Comparison of ENCODE assay signal across 20 mouse cellular contexts in the genomic region with DNA sequence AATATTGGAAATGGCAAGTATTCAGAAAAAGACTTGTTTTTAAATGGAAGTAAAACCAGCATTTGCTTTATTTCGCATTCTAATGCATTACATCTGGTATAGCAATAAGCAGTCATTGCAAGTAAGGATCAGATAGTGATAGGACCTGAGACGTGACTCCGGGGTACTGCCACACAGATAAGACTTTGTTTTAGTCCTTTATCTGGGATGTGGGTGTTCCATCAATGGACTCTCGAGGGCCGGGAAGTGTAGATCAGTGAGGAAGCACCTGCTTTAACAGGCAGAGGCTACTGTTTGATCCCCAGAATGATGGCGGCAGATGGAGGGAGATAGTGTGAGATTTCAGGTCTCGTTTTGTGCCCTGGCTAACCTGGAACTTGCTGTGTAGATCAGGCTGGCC.
DNase-seq lines count a peak whose midpoint lies in the region; ATAC-seq and TF ChIP-seq lines count a peak whose summit lies in the region.
"Had no signal": no experiment of that assay in that cellular context is flagged by ENCODE, and none has a peak within 500 bp of the region (broad histone marks: within the 10 kb centered on the region; RNA-seq: fewer than 3 reads in every experiment).

No protein-coding gene starts in this region.

- WGBS in liver, embryonic 14.5 days (ENCODE audit: insufficient replicate concordance) = 27% methylated on average over 7 of the region's 7 CpGs
- WGBS in intestine, postnatal 0 days = 87% methylated on average over 7 of the region's 7 CpGs
- WGBS in forebrain, embryonic 15.5 days = 97% methylated on average over 7 of the region's 7 CpGs

- no peak for TF ChIP-seq CTCF in G1E (IDR thresholded peaks at IDR 0.05; ENCODE audit: low read depth, low read length)
- TF ChIP-seq CTCF in liver, embryonic 14.5 days (IDR thresholded peaks at IDR 0.05; ENCODE audit: low read depth) = no peak
- TF ChIP-seq CTCF in intestine, postnatal 0 days (IDR thresholded peaks at IDR 0.05; ENCODE audit: low read depth) = no peak

- no peak overlapping the region; the same call in 1 of the 2 replicates for H3K4me3 ChIP-seq in G1E (ENCODE audit: low read depth, low read length)
- no peak overlapping the region for H3K4me3 ChIP-seq in liver, embryonic 14.5 days (ENCODE audit: insufficient read depth in 1 of 2, low read depth in 2 of 2, low read length in 2 of 2)
- no peak overlapping the region for H3K4me3 ChIP-seq in intestine, postnatal 0 days (ENCODE audit: low read depth, low read length)
- H3K4me3 ChIP-seq in forebrain, embryonic 15.5 days = no peak overlapping the region
- H3K4me3 ChIP-seq: embryonic facial prominence, embryonic 15.5 days; erythroblast, embryonic 14.5 days; forebrain, embryonic 10.5 days; heart, embryonic 13.5 days; hindbrain, embryonic 15.5 days had no signal

- H3K4me2 ChIP-seq in liver, embryonic 14.5 days (ENCODE audit: low read depth) = no peak overlapping the region
- no peak overlapping the region for H3K4me2 ChIP-seq in intestine, postnatal 0 days (replicated peaks; ENCODE audit: low read depth)
- H3K4me2 ChIP-seq in forebrain, embryonic 15.5 days (replicated peaks) = no peak overlapping the region
- H3K4me2 ChIP-seq: embryonic facial prominence, embryonic 15.5 days; heart, embryonic 13.5 days; hindbrain, embryonic 15.5 days had no signal

- H3K9ac ChIP-seq in liver, embryonic 14.5 days (replicated peaks) = no peak overlapping the region
- H3K9ac ChIP-seq in intestine, postnatal 0 days (ENCODE audit: low read depth, low read length) = no peak overlapping the region
- no peak overlapping the region for H3K9ac ChIP-seq in forebrain, embryonic 15.5 days (replicated peaks)
- H3K9ac ChIP-seq: embryonic facial prominence, embryonic 15.5 days; heart, embryonic 13.5 days; hindbrain, embryonic 15.5 days had no signal

- peaks cover 43% of the 10 kb centered on the region for H3K4me1 ChIP-seq in G1E (ENCODE audit: insufficient read depth, low read depth, low read length)
- H3K4me1 ChIP-seq in liver, embryonic 14.5 days (replicated peaks; ENCODE audit: control insufficient read depth in 2 of 2, insufficient read depth in 2 of 2, low read length in 1 of 2) = peaks cover 3 to 4% of the 10 kb centered on the region in 2 experiments; a peak in 3 of 4 replicates
- no peaks in the 10 kb centered on the region for H3K4me1 ChIP-seq in intestine, postnatal 0 days (replicated peaks; ENCODE audit: control insufficient read depth, insufficient read depth, low read length)
- H3K4me1 ChIP-seq in forebrain, embryonic 15.5 days = no peaks in the 10 kb centered on the region
- H3K4me1 ChIP-seq: embryonic facial prominence, embryonic 15.5 days; heart, embryonic 13.5 days had no signal

- no peaks in the 10 kb centered on the region for H3K27me3 ChIP-seq in G1E (ENCODE audit: insufficient read depth, low read length)
- H3K27me3 ChIP-seq in liver, embryonic 14.5 days (ENCODE audit: control insufficient read depth, insufficient read depth, low read length) = no peaks in the 10 kb centered on the region
- H3K27me3 ChIP-seq in intestine, postnatal 0 days (replicated peaks; ENCODE audit: control insufficient read depth, insufficient read depth, low read length) = no peaks in the 10 kb centered on the region
- H3K27me3 ChIP-seq in forebrain, embryonic 15.5 days = no peaks in the 10 kb centered on the region
- H3K27me3 ChIP-seq: CH12.LX; embryonic facial prominence, embryonic 15.5 days; heart, embryonic 13.5 days; hindbrain, embryonic 15.5 days had no signal

- no peak overlapping the region for H3K27ac ChIP-seq in liver, embryonic 14.5 days
- no peak overlapping the region for H3K27ac ChIP-seq in intestine, postnatal 0 days (ENCODE audit: low read depth, low read length)
- no peak overlapping the region for H3K27ac ChIP-seq in forebrain, embryonic 15.5 days (replicated peaks)
- H3K27ac ChIP-seq: embryonic facial prominence, embryonic 15.5 days; forebrain, embryonic 10.5 days; heart, embryonic 13.5 days; hindbrain, embryonic 15.5 days had no signal

- peak; percentile 97 for ATAC-seq in G1E (ENCODE audit: extremely low read depth, insufficient number of reproducible peaks, low FRiP score, poor library complexity, severe bottlenecking)
- peak; percentile 39; the same call in 1 of the 2 replicates for ATAC-seq in liver, embryonic 14.5 days (ENCODE audit: insufficient read depth)
- ATAC-seq in megakaryocyte progenitor cell, adult 5-6 weeks (replicated peaks; ENCODE audit: poor library complexity) = peak; percentile 49
- no peak for ATAC-seq in intestine, postnatal 0 days
- ATAC-seq in forebrain, embryonic 15.5 days (replicated peaks) = no peak
- ATAC-seq: forebrain, embryonic 14.5 days had no signal

- TF ChIP-seq EP300 in liver, embryonic 14.5 days (IDR thresholded peaks at IDR 0.05; ENCODE audit: low read depth) = peak; percentile 60; the same call in 1 of the 2 replicates

- peaks cover 12% of the 10 kb centered on the region for H3K36me3 ChIP-seq in G1E (replicated peaks)
- no peaks in the 10 kb centered on the region for H3K36me3 ChIP-seq in liver, embryonic 14.5 days (replicated peaks; ENCODE audit: control insufficient read depth, insufficient read depth, low read depth)
- H3K36me3 ChIP-seq in intestine, postnatal 0 days (ENCODE audit: control insufficient read depth, insufficient read depth) = no peaks in the 10 kb centered on the region
- no peaks in the 10 kb centered on the region for H3K36me3 ChIP-seq in forebrain, embryonic 15.5 days
- H3K36me3 ChIP-seq: embryonic facial prominence, embryonic 15.5 days; heart, embryonic 13.5 days had no signal

- H3K9me3 ChIP-seq in G1E (replicated peaks) = no peaks in the 10 kb centered on the region
- H3K9me3 ChIP-seq in liver, embryonic 14.5 days (ENCODE audit: control insufficient read depth, low read length) = no peaks in the 10 kb centered on the region
- no peaks in the 10 kb centered on the region for H3K9me3 ChIP-seq in intestine, postnatal 0 days (ENCODE audit: control insufficient read depth)
- no peaks in the 10 kb centered on the region for H3K9me3 ChIP-seq in forebrain, embryonic 15.5 days
- H3K9me3 ChIP-seq: embryonic facial prominence, embryonic 15.5 days; forebrain, embryonic 10.5 days; heart, embryonic 13.5 days; hindbrain, embryonic 15.5 days had no signal

- peak; percentile 20 for DNase-seq in G1E (ENCODE audit: low spot score)
- DNase-seq in liver = peak; percentile 20
- peak in 1 of 3 experiments; percentile 19 for DNase-seq in liver, embryonic 14.5 days (ENCODE audit: low read depth in 3 of 3, low spot score in 3 of 3)
- no peak for DNase-seq in adrenal gland, postnatal 14 days
- DNase-seq: adrenal gland, postnatal 10 days; cerebellum, adult 2 months; cerebellum, postnatal 10 days; embryo, embryonic 11 days; gastrocnemius, postnatal 14 days; heart, postnatal 36 days had no signal

Comparison
In these comparisons a context has a peak if more than half of its experiments do, and no peak if none do; other contexts are left out.
1. ATAC-seq: peak in G1E (single experiment), liver, embryonic 14.5 days (single experiment) and megakaryocyte progenitor cell, adult 5-6 weeks (single experiment); none in intestine, postnatal 0 days (single experiment) and forebrain, embryonic 15.5 days (single experiment).